Mouse (Mus musculus): ENCODE measurements around the gene Tram2.

The Tram2 gene

GRCm38 (mm10) chr1:20969642-20970041 is 109.4 kb downstream of the Tram2 start:
- no peak for DNase-seq (ENCODE audit: low spot score)

DNA sequence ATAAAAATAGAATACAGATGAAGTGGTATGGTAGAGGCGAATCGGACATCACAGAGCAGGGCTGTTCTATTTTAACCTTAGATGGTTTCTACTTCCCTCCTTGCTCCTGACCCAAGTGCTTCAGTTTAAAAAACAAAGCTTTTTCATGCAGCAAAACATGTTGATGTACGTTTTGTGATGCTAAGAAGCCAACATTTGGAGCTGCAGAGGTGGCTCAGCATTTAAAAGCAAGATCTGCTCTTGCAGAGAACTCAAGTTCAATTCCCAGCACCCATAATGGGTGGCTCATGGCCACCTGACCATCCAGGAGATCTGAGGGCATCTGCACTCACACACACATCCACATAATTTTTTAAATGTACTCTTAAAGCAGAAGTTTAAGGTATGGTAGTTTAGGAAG is 124.2 kb downstream of the Tram2 start:
- no peak for DNase-seq (ENCODE audit: low spot score)

DNA sequence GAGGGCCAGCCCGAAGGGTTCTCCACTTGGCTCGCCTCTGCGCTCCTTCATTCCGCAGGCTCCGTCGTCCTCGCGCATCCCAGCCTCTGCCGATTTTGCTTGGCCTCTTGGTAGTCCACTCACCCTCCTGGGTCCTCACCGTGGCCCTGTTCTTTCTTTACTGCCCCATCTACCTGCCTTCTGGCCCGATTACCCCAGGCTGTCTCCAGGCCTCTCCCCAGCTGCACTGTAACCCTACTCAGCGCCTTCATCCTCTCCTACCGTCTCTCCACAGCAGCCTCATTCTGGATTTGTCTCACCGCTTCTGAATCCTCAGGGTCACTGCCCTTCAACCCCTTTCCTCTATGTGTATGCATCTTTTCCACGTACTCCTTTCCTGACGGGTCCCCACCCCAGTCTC is 127.2 kb downstream of the Tram2 start:
- no peak for DNase-seq (ENCODE audit: low spot score)

- peak; percentile 73 for DNase-seq (ENCODE audit: low spot score)
Observed at GRCm38 (mm10) chr1:20951300-20951763, 127.7 kb downstream of the Tram2 start, which contains the start of gene Efhc1. Gene Efhc1, plus strand, starts transcription at chr1:20951626.

Measured in urinary bladder, postnatal 10 days (tissue).